Comparison of ENCODE assay signal across 7 mouse cellular contexts in the genomic region with DNA sequence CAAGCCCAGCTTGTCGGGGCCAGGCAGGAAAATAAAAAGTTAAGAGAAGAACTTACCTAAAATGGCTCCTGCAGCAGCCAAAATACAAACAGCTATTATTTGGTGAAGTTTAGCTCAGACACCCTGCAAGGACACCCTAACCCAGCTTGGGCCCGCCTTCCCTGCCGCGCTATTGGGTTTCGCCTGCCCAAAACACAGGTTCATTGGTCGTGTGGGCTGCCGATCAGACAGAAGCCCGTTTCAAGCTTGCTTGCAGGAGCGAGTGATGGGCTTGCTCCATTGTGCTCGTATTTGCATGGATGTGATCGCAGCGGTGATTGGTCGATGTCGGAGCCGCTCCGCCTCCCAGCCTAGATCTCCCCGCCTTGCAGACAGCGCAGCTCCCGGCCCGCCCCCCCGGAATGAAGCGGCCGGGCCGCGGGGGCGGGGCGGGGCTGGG. TPM values are rescaled to one million over a fixed set of nuclear protein-coding genes. Genes with fewer than 3 reads are reported as not detected.
A peak's percentile ranks its signal among the peaks of the same experiment; 100 is the strongest.
DNase-seq lines count a peak whose midpoint lies in the region; ATAC-seq lines count a peak whose summit lies in the region.

A gene (minus strand): TSS at position 143 of the 439 bp plus-strand sequence.

- no peaks in the 10 kb centered on the region for H3K36me3 ChIP-seq in embryonic facial prominence, embryonic 11.5 days (replicated peaks; ENCODE audit: control insufficient read depth, insufficient read depth, low read depth, low read length)
- peaks cover 7% of the 10 kb centered on the region for H3K36me3 ChIP-seq in limb, embryonic 10.5 days
- H3K36me3 ChIP-seq in midbrain, embryonic 13.5 days = no peaks in the 10 kb centered on the region

- H3K9me3 ChIP-seq in embryonic facial prominence, embryonic 11.5 days (replicated peaks; ENCODE audit: control insufficient read depth, low read length) = no peaks in the 10 kb centered on the region
- H3K9me3 ChIP-seq in limb, embryonic 10.5 days (replicated peaks) = no peaks in the 10 kb centered on the region
- H3K9me3 ChIP-seq in midbrain, embryonic 13.5 days = no peaks in the 10 kb centered on the region

- H3K4me3 ChIP-seq in embryonic facial prominence, embryonic 11.5 days (ENCODE audit: low read depth, low read length) = peak within 1 kb of the TSS; percentile 98
- H3K4me3 ChIP-seq in limb, embryonic 10.5 days = peak within 1 kb of the TSS; percentile 95
- peak within 1 kb of the TSS; percentile 98 for H3K4me3 ChIP-seq in midbrain, embryonic 13.5 days (replicated peaks)

- H3K27ac ChIP-seq in embryonic facial prominence, embryonic 11.5 days (replicated peaks; ENCODE audit: low read depth, low read length) = peak within 1 kb of the TSS; percentile 99
- peak within 1 kb of the TSS; percentile 99 for H3K27ac ChIP-seq in limb, embryonic 10.5 days
- peak within 1 kb of the TSS; percentile 94 for H3K27ac ChIP-seq in midbrain, embryonic 13.5 days

- H3K4me2 ChIP-seq in embryonic facial prominence, embryonic 11.5 days (ENCODE audit: low read depth, low read length) = peak within 1 kb of the TSS; percentile 71
- peak within 1 kb of the TSS; percentile 70 for H3K4me2 ChIP-seq in midbrain, embryonic 13.5 days (replicated peaks)

- H3K27me3 ChIP-seq in embryonic facial prominence, embryonic 11.5 days (ENCODE audit: control insufficient read depth, insufficient read depth, low read length) = no peaks in the 10 kb centered on the region
- no peaks in the 10 kb centered on the region; the same call in 1 of the 2 replicates for H3K27me3 ChIP-seq in limb, embryonic 10.5 days (ENCODE audit: low read depth, poor library complexity, severe bottlenecking)
- H3K27me3 ChIP-seq in midbrain, embryonic 13.5 days = no peaks in the 10 kb centered on the region

- peak; percentile 99 for DNase-seq in adrenal gland, postnatal 14 days
- DNase-seq in embryonic facial prominence, embryonic 11.5 days (ENCODE audit: low spot score) = peak; percentile 98
- peak; percentile 99 for DNase-seq in kidney, adult 11 months
- DNase-seq in limb, embryonic 10.5 days (ENCODE audit: low spot score) = peak; percentile 94
- DNase-seq in spleen, adult 12 weeks (ENCODE audit: low spot score) = peak; percentile 92

- 0% methylated on average over 21 of the region's 27 CpGs for WGBS in embryonic facial prominence, embryonic 11.5 days
- 1% methylated on average over 27 of the region's 27 CpGs for WGBS in limb, embryonic 10.5 days
- WGBS in midbrain, embryonic 13.5 days = 0% methylated on average over 24 of the region's 27 CpGs

- peak within 1 kb of the TSS; percentile 97 for H3K9ac ChIP-seq in embryonic facial prominence, embryonic 11.5 days (replicated peaks; ENCODE audit: low read length)
- peak within 1 kb of the TSS; percentile 96 for H3K9ac ChIP-seq in midbrain, embryonic 13.5 days (replicated peaks)

- H3K4me1 ChIP-seq in embryonic facial prominence, embryonic 11.5 days (ENCODE audit: control insufficient read depth, insufficient read depth, low read length) = no peaks in the 10 kb centered on the region
- H3K4me1 ChIP-seq in limb, embryonic 10.5 days = peaks cover 19% of the 10 kb centered on the region
- H3K4me1 ChIP-seq in midbrain, embryonic 13.5 days (replicated peaks) = peaks cover 30% of the 10 kb centered on the region

- peak; percentile 99 for ATAC-seq in embryonic facial prominence, embryonic 11.5 days (replicated peaks; ENCODE audit: insufficient number of reproducible peaks, low FRiP score, low TSS enrichment, low read depth)
- peak; percentile 93 for ATAC-seq in granulocyte monocyte progenitor cell, adult 5-6 weeks (replicated peaks; ENCODE audit: poor library complexity, severe bottlenecking)
- peak; percentile 99 for ATAC-seq in midbrain, embryonic 13.5 days

RNA-seq across cellular contexts. Expression of the gene that starts here (rescaled TPM):
- total RNA-seq in adrenal gland, postnatal 14 days (2021) = 38.3 and 47.0 TPM in 2 replicates
- 33.3 and 34.0 TPM in 2 replicates for polyA plus RNA-seq in embryonic facial prominence, embryonic 11.5 days (2014; fragmentation: Nextera tagmentation; extraction: Ambion mirVana)
- total RNA-seq in granulocyte monocyte progenitor cell, adult 5-6 weeks (2014; fragmentation: Nextera tagmentation) = 44.7 and 61.1 TPM in 2 replicates
- 29.9 and 31.9 TPM in 2 replicates for total RNA-seq in granulocyte monocyte progenitor cell, adult 5-6 weeks (2017)
- polyA plus RNA-seq in limb, embryonic 10.5 days (2016; fragmentation: Nextera tagmentation; extraction: Ambion mirVana) = 27.4 and 34.6 TPM in 2 replicates
- 42.6 and 44.9 TPM in 2 replicates for polyA plus RNA-seq in midbrain, embryonic 13.5 days (2015; fragmentation: Nextera tagmentation; extraction: Ambion mirVana)

Comparison
In these comparisons a context has a peak if more than half of its experiments do, and no peak if none do; other contexts are left out.
1. Peak in every context shown above with its lines: DNase-seq, ATAC-seq, H3K4me3 ChIP-seq and H3K27ac ChIP-seq.